Mouse (Mus musculus) adrenal gland, postnatal 25 days (tissue): ENCODE results near the gene Lamp1. TPM values are rescaled to one million over a fixed set of nuclear protein-coding genes. Genes with fewer than 3 reads are reported as not detected.

ENCODE experiments used
- DNase-seq: peaks from one replicate; pipeline ENCODE4 v3.0.0; 2021; ENCODE audit warnings: mixed read lengths
- total RNA-seq: library from RNA; stranded (reverse); gene quantifications from 2 replicates; pipeline ENCODE4 v1.2.3, GENCODE M21; 2021

Gene Lamp1
- total RNA-seq, 1 experiment from 2014 or later: 413 TPM

DNA sequence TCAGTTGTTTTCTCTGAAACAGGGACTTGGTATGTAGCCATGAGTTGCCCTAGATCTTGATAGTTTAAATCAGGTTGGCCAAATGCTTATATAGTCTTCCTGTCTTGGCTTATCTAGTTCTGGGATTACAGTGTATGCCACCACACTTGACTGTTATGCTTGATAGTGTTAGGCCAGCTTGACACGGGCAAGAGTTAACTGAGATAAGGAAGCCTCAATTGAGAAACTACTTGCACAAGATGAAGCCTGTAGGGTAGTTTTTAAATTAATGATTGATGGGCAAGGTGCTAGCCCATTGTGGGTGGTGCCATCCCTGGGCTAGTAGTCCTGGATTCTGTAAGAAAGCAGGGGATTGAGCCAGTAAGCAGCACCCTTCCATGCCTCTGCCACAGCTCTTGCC is 4.6 kb downstream of the Lamp1 start:
- DNase-seq: no peak

DNA sequence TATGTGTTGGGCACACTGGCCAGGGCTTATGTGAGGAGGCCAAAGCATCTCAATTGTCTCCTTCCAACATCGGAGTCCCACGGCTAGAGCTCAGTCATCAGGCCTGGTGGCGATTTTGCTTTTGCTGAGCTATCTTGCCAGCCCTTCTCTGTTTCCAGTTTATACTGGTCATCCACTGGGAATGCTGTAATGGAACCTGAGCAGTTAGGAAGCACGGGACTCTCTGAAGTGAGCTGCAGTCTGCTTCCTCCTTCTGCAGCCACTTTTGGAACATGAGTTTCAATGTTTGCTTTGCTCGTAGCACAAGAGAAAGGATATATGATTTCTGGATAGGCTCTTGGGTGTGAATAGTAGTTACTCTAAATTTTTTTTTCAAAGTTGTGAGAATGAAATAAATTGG is 5.4 kb downstream of the Lamp1 start:
- DNase-seq: no peak

DNA sequence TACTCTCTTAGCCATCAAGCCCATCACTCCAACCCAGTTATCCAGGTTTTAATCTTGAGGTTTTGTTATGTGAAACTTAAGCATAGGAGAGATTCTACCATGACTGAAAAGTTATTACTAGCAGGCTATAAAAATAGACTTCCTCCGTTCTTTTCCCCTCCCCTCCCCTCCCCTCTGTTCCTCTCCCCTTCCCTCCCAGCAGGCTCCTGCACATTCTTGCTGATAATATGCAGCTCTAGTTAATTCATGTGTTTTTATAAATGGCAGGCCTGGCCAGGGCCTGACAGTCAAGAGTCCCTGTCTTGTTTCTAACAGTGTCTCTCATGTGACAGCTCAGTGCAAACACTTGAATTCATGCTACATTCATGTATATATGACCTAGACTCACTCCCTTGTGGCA is 11.5 kb downstream of the Lamp1 start:
- DNase-seq: no peak

DNA sequence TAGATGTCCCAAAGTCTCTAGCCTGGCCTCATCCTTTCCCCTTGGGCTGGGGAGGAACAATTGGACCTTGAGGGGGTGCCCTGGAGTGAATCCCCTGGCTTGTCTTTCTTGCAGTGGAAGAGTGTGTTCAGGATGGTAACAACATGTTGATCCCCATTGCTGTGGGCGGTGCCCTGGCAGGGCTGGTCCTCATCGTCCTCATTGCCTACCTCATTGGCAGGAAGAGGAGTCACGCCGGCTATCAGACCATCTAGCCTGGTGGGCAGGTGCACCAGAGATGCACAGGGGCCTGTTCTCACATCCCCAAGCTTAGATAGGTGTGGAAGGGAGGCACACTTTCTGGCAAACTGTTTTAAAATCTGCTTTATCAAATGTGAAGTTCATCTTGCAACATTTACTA is 15.3 kb downstream of the Lamp1 start:
- DNase-seq: no peak

DNA sequence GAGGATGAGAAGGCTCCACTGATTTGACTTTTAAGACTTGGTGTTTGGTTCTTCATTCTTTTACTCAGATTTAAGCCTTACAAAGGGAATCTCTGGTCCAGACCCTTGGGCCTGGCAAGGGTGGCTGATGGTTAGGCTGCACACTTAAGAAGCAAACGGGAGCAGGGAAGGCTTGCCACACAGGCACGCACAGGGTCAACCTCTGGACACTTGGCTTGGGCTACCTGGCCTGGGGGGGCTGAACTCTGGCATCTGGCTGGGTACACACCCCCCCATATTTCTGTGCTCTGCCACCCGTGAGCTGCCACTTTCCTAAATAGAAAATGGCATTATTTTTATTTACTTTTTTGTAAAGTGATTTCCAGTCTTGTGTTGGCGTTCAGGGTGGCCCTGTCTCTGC is 15.8 kb downstream of the Lamp1 start:
- DNase-seq: no peak

DNA sequence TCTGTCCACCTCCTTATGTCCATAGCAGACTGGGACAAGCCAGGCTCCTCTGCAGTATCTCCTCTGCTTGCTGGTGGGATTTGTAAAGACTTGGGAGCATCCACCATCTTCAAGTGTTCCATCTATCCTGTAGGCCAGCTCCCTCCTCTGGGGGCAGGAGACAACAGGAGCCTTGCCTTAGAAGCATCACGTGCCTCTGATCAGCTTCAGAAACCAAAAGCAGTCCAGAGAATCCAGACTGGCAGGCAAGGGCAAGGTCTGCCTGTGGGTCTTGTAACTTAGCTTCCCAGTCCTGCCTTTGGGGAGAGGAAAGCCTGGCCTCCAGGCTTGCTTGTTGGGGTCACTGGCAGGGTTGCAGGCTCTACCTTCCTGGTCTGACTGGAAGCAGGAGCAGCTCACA is 16.7 kb downstream of the Lamp1 start:
- DNase-seq: no peak

DNA sequence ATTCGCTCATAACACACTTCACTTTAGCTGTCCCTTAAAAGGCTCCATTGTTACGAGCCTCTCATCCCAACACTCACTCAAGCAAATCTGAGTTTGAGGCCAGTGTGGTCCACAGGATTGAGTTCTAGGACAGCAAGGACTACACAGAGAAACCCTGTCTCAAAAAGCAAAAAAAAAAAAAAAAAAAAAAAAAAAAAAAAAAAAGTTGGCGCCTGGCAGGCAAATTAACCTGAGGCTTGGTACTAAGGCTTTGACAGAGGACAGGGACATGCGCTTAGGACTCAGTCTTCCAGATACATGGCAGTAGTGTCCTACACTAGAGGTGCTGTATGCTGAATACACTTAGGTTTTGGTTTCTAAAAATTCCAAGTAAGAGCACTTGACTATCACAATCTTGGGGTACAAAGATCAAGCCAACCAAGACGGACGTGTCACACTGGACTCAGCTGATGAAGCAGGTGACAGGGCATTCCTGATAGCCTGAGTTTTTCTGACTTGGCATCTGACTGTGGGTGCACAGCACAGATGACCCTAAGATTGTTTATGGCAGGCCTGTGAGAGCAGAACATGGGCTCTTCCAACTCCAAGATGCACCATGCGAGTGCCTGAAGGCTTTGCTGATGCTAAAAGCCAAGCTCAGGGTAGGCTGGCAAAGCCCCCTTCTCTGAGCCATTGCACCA is 18.4 kb downstream of the Lamp1 start:
- no peak for DNase-seq

DNA sequence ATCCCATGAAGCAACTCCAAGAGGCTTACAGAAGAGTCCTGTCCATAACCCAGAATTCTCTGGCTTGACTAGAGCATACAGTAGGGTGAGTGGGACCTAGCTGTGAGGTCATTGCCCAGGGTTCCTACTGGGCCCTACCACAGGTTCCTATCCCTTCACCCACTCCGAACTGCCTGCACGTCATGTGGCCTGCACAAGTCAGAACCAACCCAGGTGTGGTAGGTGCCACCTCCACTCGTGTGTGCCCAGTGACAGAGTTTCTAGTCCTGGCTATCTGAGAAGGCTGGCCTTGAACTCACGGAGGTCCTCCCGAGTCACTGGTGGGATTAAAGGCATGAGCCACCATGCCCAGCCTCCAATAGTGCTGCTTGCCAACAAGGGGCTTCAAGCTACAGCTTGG is 19.2 kb downstream of the Lamp1 start:
- no peak for DNase-seq

DNA sequence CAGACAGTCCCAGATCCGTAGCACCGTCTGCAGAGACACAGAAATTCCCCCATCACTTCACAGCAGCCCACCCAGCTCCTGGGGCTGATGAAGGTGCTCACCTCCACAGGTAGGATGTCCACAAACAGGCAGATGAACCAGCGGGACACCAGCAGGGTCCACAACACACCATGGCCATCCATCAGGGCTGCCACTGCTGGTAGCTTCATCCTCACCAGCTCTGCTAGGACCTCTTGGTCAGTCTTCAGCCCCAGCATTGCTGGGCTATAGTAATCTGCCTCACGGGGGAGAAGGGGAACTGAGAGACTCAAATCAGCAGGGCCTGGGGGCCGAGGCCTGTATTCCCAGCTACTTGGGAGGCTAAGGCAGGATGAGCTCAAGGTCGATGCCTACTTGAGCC is 20.5 kb downstream of the Lamp1 start:
- no peak for DNase-seq

DNA sequence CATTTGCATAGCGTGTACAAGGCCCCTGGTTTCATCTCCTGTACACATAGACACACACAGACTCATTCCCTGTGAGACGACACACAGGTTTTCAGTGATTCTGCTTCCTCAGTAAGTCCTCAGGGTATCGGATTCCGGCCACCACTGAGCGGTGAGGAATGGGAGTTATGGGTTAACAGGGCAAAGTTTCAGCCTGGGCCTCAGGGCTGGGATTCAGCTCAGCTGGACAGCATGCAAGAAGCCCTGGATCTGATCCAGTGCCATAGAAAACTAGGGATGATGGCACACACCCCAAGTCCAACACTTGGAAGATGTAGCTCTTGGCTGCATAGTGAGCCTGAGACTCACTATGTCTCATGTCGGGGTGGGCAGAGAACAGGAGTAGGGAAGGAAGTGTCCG is 21.0 kb downstream of the Lamp1 start:
- no peak for DNase-seq

DNA sequence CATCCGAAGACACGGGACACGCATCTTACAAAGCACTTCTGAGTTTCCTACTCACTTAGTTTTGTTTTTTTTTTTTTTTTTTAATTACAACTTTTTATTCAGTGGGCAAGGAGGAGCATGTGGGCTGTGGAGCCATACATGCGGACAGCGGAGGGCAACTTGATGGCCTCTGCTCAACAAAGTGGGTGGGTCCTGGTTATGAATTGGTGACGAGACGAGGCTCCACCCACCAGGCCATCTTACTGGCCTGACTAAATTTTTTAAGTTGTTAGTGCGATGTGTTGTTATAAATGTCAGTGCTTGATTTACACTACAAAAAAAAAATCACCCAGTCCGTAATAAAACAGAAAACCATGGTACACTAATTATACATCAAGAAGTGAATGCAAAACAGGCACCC is 21.4 kb downstream of the Lamp1 start:
- no peak for DNase-seq

DNA sequence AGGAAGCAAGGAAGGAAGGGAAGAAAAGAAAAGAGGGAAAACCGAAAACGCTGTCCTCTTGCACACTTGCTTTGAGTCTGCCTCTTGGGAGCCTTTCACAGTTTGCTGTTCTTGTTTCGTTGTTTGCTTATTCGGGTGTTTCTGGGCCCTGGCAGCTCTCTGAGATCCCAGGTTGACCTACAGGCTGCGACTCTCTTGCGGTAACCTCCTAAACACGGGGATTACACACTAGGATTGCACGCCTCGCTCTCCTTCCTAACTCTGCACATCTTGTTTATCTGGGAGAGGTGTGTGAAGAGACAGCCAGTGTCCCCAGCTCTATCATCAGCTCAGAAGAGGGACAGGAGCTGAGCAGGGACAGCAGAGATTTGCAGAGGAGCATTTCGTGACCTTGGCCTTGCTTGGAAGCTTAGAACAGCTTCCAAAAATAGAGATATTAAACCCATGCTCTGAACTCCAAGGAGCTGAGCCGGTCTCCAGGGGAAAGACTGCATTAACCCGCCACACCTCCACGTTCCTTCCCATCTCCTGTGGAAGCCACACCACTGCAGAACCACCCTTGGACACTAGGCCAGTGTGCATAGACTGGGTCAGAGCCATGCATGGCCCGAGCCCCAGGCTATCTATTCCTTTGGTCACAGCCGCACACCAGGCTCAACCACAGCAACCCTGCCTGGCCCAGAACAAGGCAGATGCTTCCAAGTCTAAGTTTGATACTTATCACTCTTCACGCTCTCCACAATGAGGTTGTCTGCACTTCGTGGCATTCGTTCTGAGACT is 22.1 kb downstream of the Lamp1 start:
- DNase-seq: no peak

DNA sequence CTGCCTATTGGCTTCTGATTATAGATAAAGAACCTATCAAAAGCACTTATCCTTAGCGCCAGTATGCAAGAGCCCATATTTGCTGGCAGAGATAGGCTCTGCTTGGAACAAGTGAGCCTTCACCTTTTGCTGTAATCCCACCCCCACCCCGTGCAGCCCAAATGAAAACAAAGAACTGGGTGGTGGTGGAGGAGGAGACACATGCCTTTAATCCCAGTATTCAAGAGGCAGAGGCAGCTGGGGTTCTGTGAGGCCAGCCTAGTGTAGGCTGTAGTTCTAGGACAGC is 22.7 kb downstream of the Lamp1 start:
- no peak for DNase-seq

DNA sequence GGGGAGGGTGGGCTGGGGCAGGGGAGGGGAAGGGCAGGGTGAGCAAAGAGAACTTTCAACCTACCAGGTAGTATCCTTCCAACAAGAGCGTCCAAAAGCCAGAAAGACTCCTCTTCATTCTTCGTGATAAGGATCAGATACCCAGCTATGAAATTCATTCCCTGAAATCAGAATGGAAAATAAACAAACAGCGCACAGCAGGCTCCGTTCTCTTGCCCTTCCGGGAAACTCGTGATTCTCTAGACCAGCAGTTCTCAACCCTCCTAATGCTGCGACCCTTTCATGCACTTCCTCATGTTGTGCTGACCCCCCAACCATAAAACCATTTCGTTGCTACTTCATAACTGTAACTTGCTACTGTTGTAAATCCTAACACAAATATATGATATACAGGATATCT is 27.9 kb downstream of the Lamp1 start:
- DNase-seq: no peak

DNA sequence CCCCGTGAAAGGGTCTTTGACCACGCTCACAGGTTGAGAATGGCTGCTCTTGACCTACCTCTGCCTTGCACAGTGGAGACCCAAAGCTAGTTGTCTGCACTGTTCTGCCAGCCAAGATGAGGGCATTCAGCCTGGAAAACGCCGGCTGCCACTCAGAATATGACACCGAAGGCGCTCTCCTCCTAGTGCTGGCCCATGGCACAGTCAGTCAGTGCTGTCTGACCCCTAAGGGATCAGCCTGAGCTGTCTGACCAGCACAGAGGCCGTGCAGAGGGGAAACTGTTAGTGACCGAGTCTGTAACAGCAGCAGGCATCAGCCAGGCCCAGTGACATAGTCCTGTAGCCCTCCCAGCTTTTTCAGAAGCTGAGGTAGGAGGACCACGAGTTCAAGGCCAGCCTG is 28.3 kb downstream of the Lamp1 start:
- DNase-seq: no peak

DNA sequence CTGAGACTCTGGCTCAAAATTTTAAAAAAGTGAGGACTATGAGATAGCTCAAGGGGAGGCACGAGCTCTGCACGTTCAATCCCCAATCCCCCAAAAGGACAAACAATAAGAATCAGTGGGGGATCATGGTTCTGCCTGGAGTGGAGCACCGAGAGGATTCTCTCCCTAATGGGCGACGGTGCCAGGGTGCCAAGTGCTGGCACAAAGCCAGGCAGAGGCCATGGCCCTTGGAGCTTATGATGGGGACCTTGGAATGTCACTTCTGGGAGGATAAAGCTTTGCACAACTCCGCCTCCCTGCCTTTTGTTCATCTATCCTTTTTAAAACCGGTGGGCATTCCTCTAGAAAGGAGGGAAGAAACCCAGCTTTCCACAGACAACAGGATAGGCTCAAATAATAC is 28.7 kb downstream of the Lamp1 start:
- peak; percentile 58 for DNase-seq

DNA sequence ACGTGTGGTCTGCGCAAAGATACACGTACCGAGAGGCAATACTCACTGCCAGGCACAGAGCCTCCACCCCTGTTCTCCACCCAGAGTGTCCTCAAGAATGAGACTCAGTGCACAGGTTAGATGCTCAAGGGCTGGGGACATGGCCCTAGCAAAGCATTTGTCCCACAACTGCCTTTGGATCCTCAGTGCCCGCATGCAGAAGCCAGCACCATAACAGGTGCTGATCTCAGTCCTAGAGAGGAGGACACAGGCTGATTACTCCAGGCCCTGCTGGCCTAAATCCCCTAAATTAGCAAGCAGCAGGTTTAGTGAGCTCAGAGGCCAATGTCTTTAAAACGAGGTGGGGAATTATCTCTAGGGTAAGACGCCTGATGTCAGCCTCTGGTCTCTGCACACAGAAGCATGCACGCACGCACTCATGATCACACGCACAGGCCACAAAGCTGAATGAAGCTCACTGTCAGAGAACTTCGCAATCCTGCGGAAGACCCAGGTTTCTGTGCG is 29.1 kb downstream of the Lamp1 start:
- no peak for DNase-seq

DNA sequence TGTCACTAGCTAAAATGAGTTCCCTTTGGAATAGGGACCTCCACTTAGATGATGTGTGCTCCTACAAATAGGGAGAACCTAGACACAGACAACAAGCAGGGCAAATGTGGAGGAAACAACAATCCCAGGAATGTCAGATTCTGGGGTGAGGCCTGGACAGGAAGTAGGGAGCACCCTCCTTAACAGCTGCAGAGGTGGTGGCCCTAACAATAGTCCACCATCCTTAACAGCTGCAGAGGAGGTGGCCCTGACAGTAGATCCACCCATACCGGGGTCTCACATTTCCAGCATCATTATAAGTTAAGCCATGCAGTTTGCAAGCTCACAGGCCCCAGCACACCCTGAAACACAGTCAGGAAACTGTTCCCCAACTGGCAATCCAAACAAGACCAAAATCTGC is 29.9 kb downstream of the Lamp1 start:
- DNase-seq: no peak

DNA sequence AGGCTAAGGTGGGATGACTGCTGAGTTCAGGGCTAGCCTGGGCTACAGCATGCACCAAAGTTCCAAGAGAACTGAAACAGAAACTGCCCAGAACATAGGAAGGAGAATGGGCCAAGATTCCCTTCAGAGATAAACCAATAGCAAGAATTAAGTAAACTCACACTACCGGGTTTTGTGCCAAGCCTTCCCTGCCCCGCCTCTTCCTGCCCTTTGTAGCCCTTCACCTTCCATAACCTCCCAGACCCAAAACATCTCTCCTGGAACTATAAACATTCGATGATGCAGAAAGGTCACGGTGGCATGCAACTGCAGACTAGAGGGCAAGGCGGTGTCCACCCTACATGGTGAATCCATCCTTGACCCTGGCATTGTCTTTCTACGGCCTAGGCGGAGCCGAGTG is 31.3 kb downstream of the Lamp1 start:
- DNase-seq: no peak

DNA sequence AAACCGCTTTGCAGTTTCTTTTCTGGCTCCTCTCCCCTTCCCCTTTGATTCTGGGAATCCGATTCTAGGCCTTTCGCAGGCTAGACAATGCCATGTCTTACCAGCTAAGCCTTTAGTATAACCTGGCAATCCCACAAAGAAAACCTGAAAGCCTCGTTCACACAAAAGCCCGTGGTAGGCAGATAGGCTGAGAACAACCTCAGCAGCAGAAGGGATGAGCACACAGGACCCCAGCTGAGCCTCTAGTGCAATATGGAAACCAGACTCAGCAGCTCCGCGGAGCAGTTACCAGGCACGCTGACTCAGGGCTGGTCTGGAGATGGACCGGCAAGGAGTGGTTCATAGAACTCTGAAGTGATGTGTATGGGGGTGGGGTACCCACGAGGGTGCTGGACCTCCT is 35.9 kb downstream of the Lamp1 start:
- DNase-seq: no peak

DNA sequence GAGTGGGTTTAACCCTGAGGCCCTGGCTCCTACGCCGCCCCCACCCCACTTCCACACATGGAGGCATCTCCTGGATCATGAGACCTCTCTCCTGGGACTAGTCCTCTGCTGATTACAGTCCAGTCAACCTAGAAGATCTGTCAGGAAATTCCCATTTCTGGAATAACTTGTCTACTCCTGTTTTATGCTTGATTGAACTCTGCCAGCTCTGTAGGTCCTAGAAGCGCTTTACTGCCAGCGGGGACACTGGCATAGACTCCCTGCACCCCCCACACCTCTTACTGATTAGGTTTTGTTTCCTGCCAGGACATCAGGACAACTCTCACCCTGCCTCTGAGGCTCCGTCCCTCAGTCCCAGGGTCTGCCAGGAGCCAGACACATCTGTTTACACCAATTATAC is 38.5 kb downstream of the Lamp1 start:
- no peak for DNase-seq

DNA sequence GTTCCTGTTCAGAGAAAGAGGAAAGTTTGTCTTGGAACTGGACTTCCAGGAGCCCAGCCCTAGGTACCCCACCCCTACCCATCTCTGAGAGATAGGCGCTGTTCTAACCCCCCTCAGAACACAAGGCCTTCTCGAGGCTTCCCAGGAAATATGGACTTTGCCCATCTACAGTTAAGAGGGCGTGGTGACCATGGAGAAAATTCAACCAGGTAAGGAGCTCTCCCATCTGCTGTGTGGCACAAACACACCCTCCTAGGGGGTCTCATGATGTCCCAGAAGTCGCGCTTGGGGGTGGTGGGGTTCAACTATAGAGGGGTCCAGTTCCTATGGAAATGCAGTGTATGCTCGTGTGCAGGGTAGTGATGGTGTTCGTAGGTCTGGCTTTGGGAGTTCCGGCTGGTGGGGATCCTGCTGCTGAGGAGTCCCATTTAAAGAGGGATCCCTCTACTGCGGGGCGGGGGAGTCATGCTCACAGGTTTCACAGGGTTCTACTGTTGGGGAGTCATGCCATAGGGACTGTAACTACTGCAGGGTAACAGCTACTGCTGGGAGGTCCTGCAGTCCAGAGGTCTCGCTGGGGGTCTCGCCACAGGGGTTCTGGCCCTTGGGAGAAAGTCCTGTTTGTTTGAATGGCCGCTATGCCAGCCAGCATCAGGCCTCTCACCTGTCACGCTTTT is 40.6 kb downstream of the Lamp1 start:
- no peak for DNase-seq

DNA sequence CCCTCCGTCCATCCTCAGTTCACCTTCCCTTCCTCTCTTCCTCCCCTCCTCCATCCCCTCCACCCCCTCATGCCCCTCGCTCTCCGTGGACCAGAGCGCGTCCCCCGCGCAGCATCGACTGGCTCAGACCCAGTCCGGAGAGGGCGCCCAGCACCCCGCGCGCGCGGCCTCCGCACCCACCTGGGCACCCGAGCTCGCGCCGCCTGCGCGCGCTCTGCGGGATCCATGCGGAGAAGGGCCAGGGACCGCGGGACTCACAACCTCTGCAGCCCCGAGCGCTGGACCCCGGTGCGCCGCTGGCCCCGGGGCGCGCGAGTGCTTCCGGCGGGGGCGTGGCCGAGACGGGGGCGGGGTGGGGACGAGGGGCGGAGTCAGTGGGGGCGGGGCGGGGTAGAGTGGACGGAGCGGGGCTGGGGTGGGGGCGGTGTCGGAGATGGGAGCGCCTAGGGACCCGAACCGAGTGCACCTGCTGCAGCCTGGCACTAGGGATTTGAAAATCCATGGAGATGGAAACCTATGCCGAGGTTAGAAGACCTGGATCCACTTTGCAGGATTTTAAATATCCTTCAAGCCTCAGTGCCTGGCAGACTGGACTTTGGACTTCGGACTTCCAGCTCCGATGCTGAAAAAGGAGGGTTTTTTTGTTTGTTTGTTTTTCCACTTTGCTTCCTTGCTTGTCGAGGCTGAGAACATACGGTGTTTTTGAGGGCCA is 41.5 kb downstream of the Lamp1 start, which contains the start of gene Grtp1:
TSS of gene Grtp1 (minus strand) at position 320 of the 712 bp plus-strand sequence.
- peak; percentile 86 for DNase-seq
